Mouse (Mus musculus): ENCODE data around the gene Trmt10b.

Trmt10b gene

DNA sequence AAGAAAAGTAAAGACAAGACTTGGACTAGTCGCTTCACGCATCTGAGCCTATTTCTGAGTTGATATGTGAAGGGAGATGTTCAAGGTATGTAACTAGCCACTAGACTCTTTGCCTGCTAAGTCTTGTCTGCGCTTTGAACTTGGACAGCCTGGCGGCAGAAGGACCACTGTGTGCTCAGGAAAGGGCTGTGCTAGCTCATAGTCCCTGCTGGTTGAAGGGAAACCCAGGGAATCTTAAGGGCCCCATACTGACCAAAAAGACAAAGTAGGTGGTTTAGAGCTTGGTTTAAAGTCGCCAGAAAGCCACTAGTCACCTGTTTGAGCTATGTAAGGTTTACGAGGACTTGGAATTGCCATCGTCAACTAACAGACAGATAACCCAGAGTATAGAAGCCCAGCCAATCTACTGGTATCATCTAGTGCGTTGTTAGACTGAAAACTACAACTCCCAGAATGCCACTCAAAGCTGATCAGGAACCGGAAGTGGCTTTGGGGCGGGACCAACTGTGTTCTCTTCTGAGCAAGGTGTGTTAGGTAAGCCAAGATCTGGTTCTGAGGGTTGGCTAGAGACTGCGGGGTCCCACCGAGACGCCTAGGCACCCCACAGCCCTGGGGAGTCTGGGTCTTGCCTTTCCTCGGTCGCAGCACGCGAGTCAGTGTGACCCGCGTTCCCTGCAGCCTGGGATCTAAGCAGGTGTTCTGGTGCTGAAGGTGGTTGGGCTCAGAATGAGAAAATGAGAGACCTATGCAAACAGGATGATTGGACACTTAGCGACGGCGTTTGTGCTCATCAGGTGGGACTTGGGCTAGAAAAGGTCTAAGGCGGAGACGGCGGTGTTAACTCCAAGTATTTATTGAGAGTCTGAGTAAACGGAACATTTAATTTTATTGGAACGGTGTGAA, at the start of gene Trmt10b:
Trmt10b (plus strand) TSS at position 466 of the 903 bp plus-strand sequence.
- DNase-seq (ENCODE audit: low read depth in 2 of 2, low spot score in 2 of 2): peak; percentile 65 to 82

DNA sequence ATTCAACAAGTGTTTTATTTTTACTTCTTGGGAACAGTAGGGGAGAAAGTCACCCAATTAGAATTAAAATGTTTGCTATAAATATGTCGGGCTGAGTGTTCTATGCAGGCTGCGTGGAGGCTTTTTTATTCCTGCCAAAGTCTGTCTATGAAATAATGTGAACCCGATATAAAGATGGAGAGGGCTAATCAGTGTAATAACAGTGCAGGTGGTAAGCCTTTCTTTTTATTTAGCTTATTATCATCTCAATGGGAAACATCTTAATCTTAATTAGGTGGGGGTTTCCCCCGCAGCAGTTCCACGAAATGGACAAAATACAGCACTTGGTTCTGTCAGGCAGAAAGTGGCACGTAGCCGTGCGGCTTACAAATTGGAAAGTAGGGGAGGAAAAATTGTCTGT, 45.7 kb upstream of the Trmt10b start:
- DNase-seq (ENCODE audit: low read depth in 2 of 2, low spot score in 2 of 2): no peak

DNA sequence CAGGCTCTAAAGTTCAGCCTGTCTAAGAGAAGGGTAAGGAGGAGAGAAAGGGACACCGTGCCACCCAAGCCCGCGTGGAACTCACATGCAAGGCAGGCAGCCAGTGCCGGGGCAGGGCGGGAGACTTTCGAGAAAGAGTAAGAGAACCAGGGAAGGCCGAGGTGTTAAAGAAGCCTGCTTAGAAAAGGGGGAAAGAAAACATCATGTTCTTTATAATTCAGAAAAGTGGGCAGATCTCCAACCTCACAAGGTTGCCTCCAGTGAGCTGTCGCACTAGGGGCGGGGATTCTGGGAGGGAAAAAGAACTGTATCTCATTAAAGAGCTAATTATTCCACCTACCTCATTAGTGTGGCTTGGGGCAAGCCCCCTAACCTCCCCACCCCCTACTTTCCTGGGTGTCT, 44.1 kb upstream of the Trmt10b start:
- no peak for DNase-seq (ENCODE audit: low read depth in 2 of 2, low spot score in 2 of 2)

DNA sequence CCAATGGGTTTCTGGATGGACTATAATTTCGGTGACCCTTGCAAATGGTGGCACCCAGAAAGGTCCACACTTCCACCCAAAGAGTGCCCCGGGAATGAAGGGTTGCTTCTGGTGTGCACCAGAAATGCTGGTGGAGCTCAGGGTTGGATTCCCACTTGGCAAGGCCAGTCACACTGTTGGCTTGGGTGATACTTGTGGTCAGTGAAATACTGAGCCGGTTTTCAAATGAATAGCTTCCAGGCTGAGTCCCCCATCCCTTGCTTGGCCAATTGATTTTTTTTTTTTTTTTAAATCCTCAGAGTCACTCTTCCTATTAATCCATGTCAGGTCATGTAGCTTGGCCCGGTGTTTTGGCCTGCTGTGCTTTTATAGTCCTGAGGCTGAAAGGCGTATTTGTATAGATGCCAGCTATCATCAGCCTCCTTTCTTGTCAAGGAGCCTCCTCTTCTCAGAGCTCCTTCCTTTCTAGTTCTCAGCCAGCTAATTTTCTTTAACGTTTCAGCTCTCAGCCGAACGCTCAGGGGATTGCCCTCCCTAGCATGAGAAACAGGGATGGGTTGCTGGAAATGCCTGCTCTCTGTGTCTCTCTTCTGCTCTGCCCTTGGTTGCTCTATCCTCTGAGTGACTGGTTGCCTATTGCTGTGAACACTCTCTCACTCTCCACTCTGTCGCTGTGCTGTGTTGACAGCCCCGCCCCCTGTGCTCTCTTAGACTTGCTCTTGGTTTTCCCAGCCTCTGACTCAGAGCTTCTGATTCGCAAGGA, 42.9 kb upstream of the Trmt10b start:
- no peak for DNase-seq (ENCODE audit: low read depth in 2 of 2, low spot score in 2 of 2)

DNA sequence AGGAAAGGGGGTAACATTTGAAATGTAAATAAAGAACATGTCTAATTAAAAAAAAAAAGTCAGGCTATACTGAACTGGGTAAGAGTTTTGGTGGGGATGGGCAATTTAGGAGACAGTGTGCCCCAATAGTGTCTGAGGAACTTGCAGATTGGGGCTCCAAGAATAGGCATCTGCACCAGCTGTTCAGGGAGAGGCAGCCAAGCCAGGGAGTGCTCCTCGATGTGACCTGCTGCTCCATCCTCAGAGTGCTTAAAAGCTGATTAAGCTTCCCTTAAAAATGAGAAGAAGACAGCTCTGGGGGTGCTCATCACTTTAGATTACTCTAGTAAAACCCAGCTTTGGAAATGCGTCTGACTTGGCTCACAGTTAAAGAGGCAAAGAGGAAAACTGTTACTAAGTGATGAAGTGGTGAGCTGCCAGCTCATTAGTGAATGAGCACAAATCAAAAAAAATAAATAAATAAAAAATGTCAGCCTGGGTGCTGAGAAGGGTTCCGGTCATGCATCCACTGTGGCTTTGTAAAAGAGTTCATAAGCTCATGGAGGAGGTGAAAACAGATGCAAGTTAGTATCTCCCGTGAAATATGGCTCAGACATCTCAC, 37.6 kb upstream of the Trmt10b start:
- DNase-seq (ENCODE audit: low read depth in 2 of 2, low spot score in 2 of 2): no peak

DNA sequence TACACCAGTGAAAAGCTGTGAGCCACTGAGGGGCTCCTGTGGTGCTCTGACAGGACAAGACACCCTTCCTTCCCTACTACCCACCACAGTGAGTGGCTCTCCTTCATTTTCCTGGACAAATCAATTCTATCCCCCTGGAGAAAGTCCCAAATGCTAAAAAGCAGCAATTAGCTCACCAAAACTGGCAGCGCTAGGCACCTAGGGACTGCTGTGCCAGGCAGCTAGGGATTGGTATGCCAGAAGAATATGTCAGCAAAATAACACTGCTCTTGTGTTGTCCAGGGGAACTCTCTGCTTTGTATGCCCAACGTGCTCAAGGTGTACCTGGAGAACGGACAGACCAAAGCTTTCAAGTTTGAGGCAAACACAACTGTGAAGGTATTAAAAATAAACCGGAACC, 35.4 kb upstream of the Trmt10b start:
- no peak for DNase-seq (ENCODE audit: low read depth in 2 of 2, low spot score in 2 of 2)

DNA sequence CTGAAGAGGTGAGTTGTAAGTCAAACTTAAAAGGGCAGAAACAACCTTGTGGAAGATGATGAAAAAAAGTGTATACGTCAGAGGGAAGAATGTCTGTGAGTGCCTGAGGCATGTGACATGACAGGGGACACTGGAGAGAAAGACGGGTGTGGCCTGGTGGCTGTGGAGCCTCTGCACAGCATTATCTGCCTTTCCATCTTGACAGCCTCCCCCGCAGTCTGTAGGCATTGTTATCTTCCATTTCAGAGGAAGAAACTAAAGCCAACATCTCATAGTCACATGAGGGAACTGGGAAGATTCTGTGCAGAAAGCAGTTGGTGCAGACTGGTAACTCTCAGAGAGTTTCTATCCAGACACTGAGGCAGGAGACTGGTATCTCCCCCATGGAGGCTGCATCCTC, 29.0 kb upstream of the Trmt10b start:
- DNase-seq (ENCODE audit: low read depth in 2 of 2, low spot score in 2 of 2): no peak

DNA sequence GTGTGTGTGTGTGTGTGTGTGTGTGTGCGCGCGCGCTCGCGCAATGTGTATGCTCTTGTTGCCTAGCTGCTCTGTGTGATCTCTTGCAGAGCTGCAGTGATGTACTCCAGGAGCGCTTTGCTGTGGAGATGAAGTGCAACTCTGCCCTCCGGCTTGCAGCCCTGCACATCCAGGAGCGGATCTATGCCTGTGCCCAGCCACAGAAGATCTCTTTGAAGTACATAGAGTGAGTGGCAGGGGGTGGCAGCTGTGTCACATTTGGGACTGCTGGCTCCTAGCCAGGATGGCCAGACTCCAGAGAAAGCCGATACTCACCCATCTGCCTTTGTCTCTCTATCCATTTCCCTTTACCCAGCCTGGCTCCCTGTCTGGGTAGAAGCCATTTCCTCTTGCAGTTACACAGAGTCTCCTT, 25.9 kb upstream of the Trmt10b start:
- no peak for DNase-seq (ENCODE audit: low read depth in 2 of 2, low spot score in 2 of 2)

DNA sequence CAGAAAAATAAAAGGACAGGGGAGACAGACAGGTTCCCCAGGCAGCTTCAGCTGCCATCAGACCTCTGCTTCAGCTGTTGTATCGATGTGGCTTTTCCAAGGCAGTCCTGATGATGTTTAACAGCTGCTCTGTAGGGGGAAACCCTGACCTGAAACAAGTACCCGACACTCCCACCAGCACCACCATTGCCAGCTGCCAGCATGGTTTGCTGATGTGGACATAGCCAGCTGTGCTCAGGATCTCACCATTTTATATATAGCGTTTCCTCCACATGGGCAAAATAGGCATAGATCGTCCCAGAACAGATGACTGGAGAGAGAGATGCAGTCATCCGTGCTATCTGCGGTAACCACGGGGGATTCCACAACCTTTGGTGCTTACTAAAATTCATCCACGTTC, 21.2 kb upstream of the Trmt10b start:
- no peak for DNase-seq (ENCODE audit: low read depth in 2 of 2, low spot score in 2 of 2)

DNA sequence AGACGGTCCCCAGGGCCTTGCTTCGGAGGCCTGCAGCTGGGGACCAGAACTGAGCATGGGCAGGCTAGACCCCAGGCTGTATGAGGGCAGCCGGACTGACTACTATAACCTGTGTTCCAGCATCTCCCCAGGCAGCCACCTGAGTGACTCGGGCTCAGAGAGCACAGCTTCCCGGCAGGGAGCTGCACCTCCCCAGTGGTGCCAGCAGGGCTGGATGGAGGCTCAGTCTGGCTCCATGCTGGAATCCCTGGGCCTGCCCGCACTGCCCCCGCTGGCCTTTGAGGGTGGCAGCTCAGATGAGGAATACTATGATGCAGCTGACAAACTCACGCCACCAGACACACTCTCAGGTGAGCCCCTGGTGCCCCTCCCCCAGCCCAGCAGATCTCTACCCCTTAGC, 17.6 kb upstream of the Trmt10b start:
- DNase-seq (ENCODE audit: low read depth in 2 of 2, low spot score in 2 of 2): no peak

DNA sequence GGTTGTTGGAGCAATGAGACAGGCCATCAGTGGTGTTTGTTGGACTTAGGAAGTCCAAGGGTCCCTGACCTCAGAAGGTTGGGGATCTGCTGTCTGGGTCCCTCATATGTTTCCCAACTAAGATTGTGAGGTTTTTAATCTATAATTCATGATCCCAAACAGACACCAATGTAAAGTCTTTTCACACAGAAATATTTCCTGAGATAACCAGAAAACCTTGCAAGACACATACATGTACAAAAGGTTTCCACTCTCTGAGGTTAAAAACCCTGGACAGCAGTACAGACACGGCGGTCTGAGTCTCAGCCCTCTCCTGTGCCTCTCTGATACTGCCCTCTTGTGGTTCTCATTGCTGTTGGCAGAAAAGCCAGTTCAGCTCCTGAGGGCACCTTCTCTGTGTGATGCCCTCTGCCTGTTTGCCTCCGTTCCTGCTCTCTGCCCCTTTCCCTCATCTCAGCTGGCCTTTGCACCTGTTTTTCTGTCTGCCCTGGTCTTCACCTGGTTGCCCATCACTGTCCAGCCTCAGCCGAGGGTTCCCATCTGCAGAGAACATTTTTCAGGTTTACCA, 16.9 kb upstream of the Trmt10b start:
- DNase-seq (ENCODE audit: low read depth in 2 of 2, low spot score in 2 of 2): peak; percentile 20 to 44

DNA sequence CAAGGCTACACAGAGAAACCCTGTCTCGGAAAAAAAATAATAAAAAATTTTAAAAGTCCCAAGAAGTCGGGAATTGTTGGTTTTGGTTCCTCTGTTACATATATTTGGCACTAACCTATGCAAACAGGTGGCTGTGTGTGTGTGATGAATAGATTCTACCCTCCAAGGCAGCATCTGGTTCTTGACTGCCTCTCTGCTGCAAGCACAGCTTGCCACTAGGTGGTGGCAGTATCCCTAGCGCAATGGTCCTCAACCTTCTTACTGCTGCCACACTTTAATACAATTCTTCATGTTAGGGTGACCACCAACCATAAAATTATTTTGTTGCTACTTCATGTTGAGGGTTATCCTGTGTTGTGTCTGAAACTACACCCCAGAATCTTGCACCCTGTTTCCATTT, 10.6 kb upstream of the Trmt10b start:
- DNase-seq (ENCODE audit: low read depth in 2 of 2, low spot score in 2 of 2): no peak

DNA sequence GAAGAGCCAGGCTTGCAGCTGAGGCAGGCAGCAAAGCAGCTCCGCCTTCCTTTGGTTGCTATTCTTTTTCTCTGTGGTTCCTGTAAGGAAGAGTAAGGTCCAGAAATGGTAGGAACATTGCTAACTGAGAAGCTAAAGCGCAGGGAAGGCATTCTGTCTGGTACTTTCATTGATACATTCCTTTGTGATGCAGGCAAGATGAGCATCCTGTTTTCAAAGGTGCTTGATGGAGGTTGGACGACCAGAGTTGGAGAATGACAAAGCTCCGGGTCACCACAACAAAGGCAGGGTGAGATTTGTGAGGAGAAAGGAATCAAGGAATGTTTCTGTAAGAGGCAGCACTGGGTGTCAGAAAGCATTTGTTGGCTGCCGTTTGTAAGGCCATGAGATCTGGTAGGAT, 9.0 kb upstream of the Trmt10b start:
- DNase-seq (ENCODE audit: low read depth in 2 of 2, low spot score in 2 of 2): no peak

DNA sequence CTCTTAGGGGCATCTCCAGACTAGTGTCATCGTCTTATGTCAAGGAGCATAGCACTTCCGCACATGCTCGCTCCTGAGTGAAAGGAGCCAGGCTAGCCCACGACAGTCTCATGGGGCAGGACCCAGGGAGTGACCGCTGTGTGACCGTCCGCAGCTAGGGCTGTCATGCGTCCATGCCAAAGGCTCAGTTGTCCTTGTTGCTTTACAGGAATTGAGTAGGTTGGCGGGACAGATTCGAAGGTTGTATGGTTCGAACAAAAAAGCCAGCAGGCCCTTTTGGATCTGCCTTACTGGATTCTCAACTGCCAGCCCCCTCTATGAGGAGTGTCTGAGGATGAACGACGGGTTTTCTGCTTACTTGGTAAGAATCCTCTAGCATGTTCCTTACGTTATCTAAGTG, 8.6 kb downstream of the Trmt10b start:
- DNase-seq (ENCODE audit: low read depth in 2 of 2, low spot score in 2 of 2): no peak

DNA sequence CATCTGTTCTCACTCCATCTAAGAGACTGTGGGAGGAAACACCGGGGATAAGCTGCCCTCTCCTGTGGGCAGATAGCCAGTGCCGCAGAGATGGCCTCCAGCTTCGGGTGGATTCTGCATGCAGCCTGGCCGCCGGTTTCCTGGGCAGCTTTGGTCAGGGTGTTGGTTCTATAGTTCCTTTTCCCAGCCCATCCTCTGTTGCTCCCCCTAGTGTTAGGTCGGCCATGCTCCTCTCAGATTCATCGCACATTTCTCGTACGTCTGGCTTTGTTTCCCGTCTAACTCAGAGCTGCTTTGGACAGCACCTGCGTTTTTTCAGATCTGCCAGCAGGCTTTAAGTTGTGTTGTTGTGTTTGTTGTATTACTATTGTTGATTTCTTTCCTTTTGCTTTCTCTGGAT, 11.1 kb downstream of the Trmt10b start:
- DNase-seq (ENCODE audit: low read depth in 2 of 2, low spot score in 2 of 2): no peak

DNA sequence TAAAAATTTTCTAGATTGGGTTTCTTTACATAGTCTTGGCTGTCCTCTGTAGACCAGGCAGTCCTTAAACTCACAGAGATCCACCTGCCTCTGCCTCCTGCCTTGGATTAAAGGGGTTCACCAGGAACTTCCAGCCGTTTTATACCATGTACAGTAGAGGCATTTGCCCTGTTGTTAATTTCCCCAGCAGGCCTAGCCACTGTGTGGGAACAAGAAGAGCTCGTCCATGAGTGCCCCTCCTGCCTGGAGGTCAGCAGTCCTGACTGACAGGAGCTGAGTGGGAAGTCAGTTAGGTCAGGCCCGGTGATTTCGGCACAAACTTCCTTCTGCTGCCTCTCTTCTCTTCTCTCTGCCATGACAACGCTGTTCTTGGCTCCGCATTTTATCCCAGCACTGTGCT, 11.7 kb downstream of the Trmt10b start:
- DNase-seq (ENCODE audit: low read depth in 2 of 2, low spot score in 2 of 2): no peak

DNA sequence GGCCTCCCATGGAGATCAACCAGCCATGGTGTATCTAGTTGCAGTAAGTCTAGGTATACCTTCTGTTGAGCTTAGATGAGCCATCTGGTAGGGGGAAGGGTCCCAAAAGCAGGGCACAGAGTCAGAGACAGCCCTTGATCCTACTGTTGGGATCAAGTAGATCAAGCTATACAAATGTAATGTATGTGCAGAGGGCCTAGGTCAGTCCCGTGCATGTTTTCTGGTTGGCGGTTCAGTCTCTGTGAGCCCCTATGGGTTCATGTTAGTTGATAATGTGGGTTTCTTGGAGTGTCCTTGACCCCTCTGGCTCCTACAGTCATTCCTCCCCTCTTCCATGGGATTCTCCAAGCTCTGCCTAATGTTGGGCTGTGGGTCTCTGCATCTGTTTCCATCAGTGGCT, 14.1 kb downstream of the Trmt10b start:
- no peak for DNase-seq (ENCODE audit: low read depth in 2 of 2, low spot score in 2 of 2)

DNA sequence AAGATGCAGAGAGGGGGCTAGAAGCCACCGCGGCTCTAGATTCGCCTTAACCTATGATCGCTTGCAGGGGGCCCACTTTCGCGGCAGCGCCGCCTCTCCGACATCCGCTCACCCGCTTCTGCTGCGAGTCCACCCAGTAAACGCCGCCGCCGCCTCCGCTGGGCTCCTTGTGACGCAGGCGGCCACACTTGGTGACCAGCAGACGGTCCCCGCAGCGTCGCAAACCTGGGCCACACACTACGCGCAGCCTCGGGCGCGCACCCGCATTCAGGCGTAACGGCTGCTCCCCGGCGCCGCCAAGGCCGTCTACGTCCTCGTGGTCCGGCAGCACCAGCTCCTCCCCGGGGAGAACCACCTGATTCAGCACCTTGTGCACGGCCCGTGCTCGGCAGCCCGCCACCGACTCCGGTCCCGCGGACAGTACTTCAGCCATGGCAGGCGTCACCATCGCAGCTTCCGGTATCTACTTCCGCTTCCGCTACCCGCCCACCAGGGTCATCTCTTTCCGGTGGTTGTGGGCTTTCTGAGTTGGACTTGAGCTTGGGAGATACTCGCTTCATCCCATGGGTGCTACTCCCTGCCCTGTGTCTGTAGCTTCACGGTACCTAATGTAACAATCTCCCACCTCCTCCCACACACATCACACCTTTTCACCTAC, 23.4 kb downstream of the Trmt10b start:
- DNase-seq (ENCODE audit: low read depth in 2 of 2, low spot score in 2 of 2): peak; percentile 66

DNA sequence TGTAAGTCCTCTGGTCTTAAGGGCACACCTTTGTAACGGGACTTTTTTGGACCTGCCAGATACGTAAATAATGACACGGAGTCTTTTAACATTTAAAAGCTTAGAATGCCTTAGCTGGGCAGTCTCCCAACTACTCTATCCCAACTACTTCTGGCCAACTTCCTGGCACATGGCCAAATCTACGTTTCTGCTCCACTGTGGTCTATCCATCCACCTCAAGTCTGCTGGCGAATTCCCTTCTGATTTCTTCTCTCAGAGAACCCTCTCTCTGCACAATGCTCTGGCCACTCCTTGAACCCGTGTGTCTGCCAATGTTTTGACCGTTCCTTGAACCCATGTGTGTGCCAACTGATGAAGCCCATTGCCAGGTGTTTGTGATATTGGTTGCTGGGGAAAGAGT, 34.2 kb downstream of the Trmt10b start:
- no peak for DNase-seq (ENCODE audit: low read depth in 2 of 2, low spot score in 2 of 2)

DNA sequence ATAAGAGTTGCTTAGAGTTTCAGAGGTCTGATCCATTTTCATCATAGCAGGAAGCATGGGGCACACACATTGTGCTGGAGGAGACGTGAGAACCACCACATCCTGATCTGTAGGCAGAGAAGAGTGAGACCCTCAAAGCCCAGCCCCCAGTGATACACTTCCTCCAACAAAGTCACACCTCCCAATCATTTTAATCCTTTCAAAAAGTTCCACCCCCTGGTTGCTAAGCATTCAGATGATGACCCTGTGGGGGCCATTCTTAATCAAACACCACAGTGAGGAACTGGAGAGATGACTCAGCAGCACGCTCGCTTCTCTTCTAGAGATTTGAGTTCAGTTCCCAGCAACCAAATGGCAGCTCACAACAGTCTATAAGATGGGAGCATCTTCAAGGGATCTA, 35.5 kb downstream of the Trmt10b start:
- DNase-seq (ENCODE audit: low read depth in 2 of 2, low spot score in 2 of 2): no peak

DNA sequence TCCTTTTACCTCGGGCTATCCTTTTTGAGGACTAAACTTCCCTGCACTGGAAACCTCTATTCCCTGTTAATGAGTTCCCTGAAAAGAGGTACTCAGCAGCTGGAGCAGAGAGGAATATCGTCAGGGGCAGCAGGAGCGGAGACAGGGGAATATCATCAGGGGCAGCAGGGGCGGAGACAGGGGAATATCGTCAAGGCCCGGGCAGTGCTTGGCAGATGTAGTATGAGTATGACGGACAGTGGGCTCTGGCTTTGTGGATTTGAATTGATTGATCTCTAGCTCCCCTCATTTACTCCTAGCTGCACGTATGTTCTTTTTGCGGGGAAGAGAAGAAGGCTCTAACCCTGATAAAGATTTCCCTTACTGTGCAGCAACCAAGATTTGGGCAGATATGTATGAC, 44.3 kb downstream of the Trmt10b start:
- DNase-seq (ENCODE audit: low read depth in 2 of 2, low spot score in 2 of 2): no peak
